Mouse (Mus musculus): ENCODE results near the gene Tmem45a2. TPM values are rescaled to one million over a fixed set of nuclear protein-coding genes. Genes with fewer than 3 reads are reported as not detected.

Tmem45a2 gene
- polyA plus RNA-seq (2021; fragmentation: Nextera tagmentation) = not detected in 2 replicates
- long read RNA-seq, experiment 1 = 0 reads
- long read RNA-seq, experiment 2 = 0 reads

DNA sequence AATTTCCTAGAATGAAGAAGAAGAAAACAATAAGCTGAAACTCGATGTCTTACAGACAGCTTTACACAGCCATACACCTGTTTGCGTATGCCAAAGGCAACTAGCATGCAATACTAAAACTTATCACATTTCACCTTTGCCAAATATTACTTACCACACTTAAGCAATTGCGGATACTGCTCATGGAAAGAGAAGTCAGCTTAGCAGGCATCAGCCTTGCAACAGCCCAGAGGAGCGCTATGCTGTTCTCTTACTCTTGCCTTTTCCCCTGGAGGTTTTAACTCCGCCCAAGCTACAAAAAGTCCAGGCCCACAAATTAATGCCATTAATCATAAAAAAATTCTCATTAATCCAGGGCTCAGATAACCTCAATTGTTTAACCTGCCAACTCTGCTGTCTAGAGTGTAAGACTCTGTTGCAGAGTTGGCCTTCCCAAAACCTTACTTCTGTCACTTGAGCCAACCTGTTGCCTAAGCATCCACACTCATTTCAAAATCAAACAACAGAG lies at the start of gene Tmem45a2:
TSS of gene Tmem45a2 (minus strand) at position 241 of the 508 bp plus-strand sequence.

Other genes with a start within 250 kb of the Tmem45a2 start
- gene Tmem45a, start 185.2 kb downstream of the Tmem45a2 start, polyA plus RNA-seq (2021; fragmentation: Nextera tagmentation) = 0.64 and 0.74 TPM in 2 replicates
- gene Lnp1, start 143.3 kb downstream of the Tmem45a2 start, polyA plus RNA-seq (2021; fragmentation: Nextera tagmentation) = 1.4 and 3.1 TPM in 2 replicates
- gene Tomm70a, start 50.3 kb upstream of the Tmem45a2 start, polyA plus RNA-seq (2021; fragmentation: Nextera tagmentation) = 23.3 and 61.2 TPM in 2 replicates
- 20.4 and 25.3 TPM in 2 replicates for gene Nit2, start 96.0 kb upstream of the Tmem45a2 start, polyA plus RNA-seq (2021; fragmentation: Nextera tagmentation)
- 9.7 and 14.4 TPM in 2 replicates for gene Tbc1d23, start 160.1 kb upstream of the Tmem45a2 start, polyA plus RNA-seq (2021; fragmentation: Nextera tagmentation)
- not detected in 2 replicates for gene Tmem30c, start 221.5 kb upstream of the Tmem45a2 start, polyA plus RNA-seq (2021; fragmentation: Nextera tagmentation)